Mouse (Mus musculus) myocyte (in vitro differentiated cells): Measurements from ENCODE around the gene Zdhhc8. TPM values are rescaled to one million over a fixed set of nuclear protein-coding genes. Genes with fewer than 3 reads are reported as not detected.

Source experiments
- H3K27me3 ChIP-seq: one replicate; pipeline ENCODE4 v1.6.1; 2011; ENCODE audit not compliant: control insufficient read depth, insufficient read depth, insufficient read length
- H3K36me3 ChIP-seq: one replicate; pipeline ENCODE4 v1.6.1; 2011; ENCODE audit not compliant: control insufficient read depth, insufficient read depth
- H3K4me2 ChIP-seq: one replicate; pipeline ENCODE4 v1.6.1; 2011; ENCODE audit warnings: low read depth, control low read depth
- H3K4me3 ChIP-seq: one replicate; pipeline ENCODE4 v1.5.1; 2011; ENCODE audit warnings: mild to moderate bottlenecking, control low read depth, moderate library complexity
- H3K79me2 ChIP-seq: one replicate; pipeline ENCODE4 v1.6.1; 2011; ENCODE audit not compliant: control insufficient read depth, insufficient read depth
- H3ac ChIP-seq: one replicate; pipeline ENCODE4 v1.6.1; 2011; ENCODE audit not compliant: control insufficient read depth, insufficient read length
- CEBPB ChIP-seq: IDR thresholded peaks from 2 replicates; pipeline ENCODE4 v1.6.1; 2011; ENCODE audit warnings: mild to moderate bottlenecking, moderate library complexity; ENCODE audit not compliant: poor library complexity, insufficient read depth, severe bottlenecking
- E2F4 ChIP-seq: IDR thresholded peaks from one replicate; pipeline ENCODE4 v1.6.1; 2011; ENCODE audit warnings: mild to moderate bottlenecking, control low read depth, moderate library complexity; ENCODE audit not compliant: insufficient read depth
- MAX ChIP-seq: IDR thresholded peaks from one replicate; pipeline ENCODE4 v1.6.1; 2011; ENCODE audit warnings: low read depth, mild to moderate bottlenecking, control low read depth
- MYOD1 ChIP-seq, 3 experiments: IDR thresholded peaks; one replicate each; pipeline ENCODE4 v1.6.1; 2011; ENCODE audit warnings: control low read depth in 2 of 3, low read depth in 2 of 3, mild to moderate bottlenecking in 2 of 3, moderate library complexity in 1 of 3; ENCODE audit not compliant: insufficient read length in 2 of 3, control insufficient read depth in 1 of 3
- MYOG ChIP-seq, 3 experiments: IDR thresholded peaks; one replicate each; pipeline ENCODE4 v1.6.1; 2011; ENCODE audit warnings: control low read depth in 2 of 3, low read depth in 2 of 3, mild to moderate bottlenecking in 2 of 3; ENCODE audit not compliant: insufficient read length in 2 of 3, control insufficient read depth in 1 of 3, insufficient read depth in 1 of 3
- POLR2A ChIP-seq: IDR thresholded peaks from one replicate; pipeline ENCODE4 v1.6.1; 2011; ENCODE audit warnings: low read depth, mild to moderate bottlenecking, control low read depth, moderate library complexity; ENCODE audit not compliant: insufficient read length
- POLR2AphosphoS2 ChIP-seq: IDR thresholded peaks from one replicate; pipeline ENCODE4 v1.6.1; 2011; ENCODE audit warnings: low read depth, control low read depth; ENCODE audit not compliant: insufficient read length
- REST ChIP-seq: IDR thresholded peaks from one replicate; pipeline ENCODE4 v1.6.1; 2011; ENCODE audit warnings: mild to moderate bottlenecking, control low read depth, moderate library complexity; ENCODE audit not compliant: insufficient read depth, insufficient read length
- SRF ChIP-seq: IDR thresholded peaks from one replicate; pipeline ENCODE4 v1.6.1; 2011; ENCODE audit warnings: low read depth; ENCODE audit not compliant: control insufficient read depth, insufficient read length
- TCF12 ChIP-seq: IDR thresholded peaks from one replicate; pipeline ENCODE4 v1.6.1; 2011; ENCODE audit warnings: mild to moderate bottlenecking, control low read depth; ENCODE audit not compliant: poor library complexity, insufficient read depth, severe bottlenecking
- TCF3 ChIP-seq: IDR thresholded peaks from one replicate; pipeline ENCODE4 v1.6.1; 2011; ENCODE audit warnings: low read depth, control low read depth; ENCODE audit not compliant: insufficient read length
- USF1 ChIP-seq: IDR thresholded peaks from one replicate; pipeline ENCODE4 v1.6.1; 2011; ENCODE audit warnings: low read depth, mild to moderate bottlenecking, control low read depth, moderate library complexity
- polyA plus RNA-seq: library from polyadenylated mRNA; unstranded; fragments of >200 nt; fragmentation: generic; extraction: Trizol; gene quantifications from one replicate; pipeline ENCODE4 v1.2.1, GENCODE M21; 2012; ENCODE audit warnings: missing spikeins

Zdhhc8 gene
- polyA plus RNA-seq, 1 experiment: 26.1 TPM

- no peak overlapping the region for H3ac ChIP-seq
- no peak overlapping the region for H3K4me3 ChIP-seq
- no peaks in the 10 kb centered on the region for H3K79me2 ChIP-seq
- H3K36me3 ChIP-seq: no peaks in the 10 kb centered on the region
- H3K4me2 ChIP-seq: no peak overlapping the region
- H3K27me3 ChIP-seq: peaks cover 41% of the 10 kb centered on the region
- TF ChIP-seq TCF3: no peak
- no peak for TF ChIP-seq POLR2AphosphoS2
- TF ChIP-seq USF1: no peak
- no peak for TF ChIP-seq E2F4
- no peak for TF ChIP-seq SRF
- no peak for TF ChIP-seq CEBPB
- TF ChIP-seq TCF12: no peak
- TF ChIP-seq MYOD1 (IDR thresholded peaks at IDR 0.05; ENCODE audit: control insufficient read depth in 1 of 3, insufficient read length in 2 of 3, low read depth in 2 of 3): no peak
- TF ChIP-seq POLR2A: no peak
- no peak for TF ChIP-seq MYOG (IDR thresholded peaks at IDR 0.05; ENCODE audit: control insufficient read depth in 1 of 3, insufficient read depth in 1 of 3, insufficient read length in 2 of 3, low read depth in 2 of 3)
- TF ChIP-seq REST: no peak
- TF ChIP-seq MAX: no peak
These were observed 23.3 kb downstream of the Zdhhc8 start for GRCm38 (mm10) chr16:18211417-18212171.

DNA sequence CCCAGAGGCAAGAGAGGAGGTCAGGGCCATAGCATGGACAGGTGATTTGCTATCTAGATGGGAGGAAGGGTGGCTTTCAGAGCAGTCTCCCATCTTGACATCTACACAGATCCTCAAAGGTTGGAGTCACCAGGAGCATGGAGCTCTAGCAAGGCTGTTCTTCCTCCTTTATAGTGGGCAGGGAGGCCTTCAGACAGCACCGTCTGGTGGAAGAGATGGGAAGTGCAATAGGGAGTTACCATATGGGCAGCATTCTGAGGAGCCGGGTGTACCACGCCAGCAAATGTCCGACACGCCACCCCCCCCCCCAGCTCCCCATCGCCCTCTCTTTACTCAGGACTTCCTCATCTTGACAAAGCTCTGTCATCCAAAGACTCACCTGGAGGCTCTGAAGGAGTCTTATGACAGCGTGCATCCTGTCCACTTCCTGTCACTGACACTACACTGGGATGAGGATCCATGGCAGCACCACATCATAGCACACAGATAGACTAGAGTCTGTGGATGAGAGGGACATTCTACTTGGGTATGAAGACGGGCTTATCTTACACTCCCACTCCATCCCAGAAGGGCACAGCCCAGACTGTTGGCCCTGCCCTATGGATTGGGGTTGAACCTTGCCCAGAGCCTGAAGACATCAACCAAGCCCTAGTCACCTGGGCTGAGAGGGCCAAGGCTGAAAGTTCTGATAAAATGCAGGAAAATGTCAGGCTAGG is 24.1 kb downstream of the Zdhhc8 start:
- peaks cover 46% of the 10 kb centered on the region for H3K27me3 ChIP-seq
- H3K79me2 ChIP-seq: no peaks in the 10 kb centered on the region
- H3K36me3 ChIP-seq: no peaks in the 10 kb centered on the region
- no peak for TF ChIP-seq TCF12
- no peak for TF ChIP-seq E2F4
- no peak for TF ChIP-seq POLR2AphosphoS2
- TF ChIP-seq POLR2A: no peak
- TF ChIP-seq MYOD1 (IDR thresholded peaks at IDR 0.05; ENCODE audit: control insufficient read depth in 1 of 3, insufficient read length in 2 of 3, low read depth in 2 of 3): no peak
- no peak for TF ChIP-seq CEBPB
- no peak for TF ChIP-seq MAX
- no peak for TF ChIP-seq MYOG (IDR thresholded peaks at IDR 0.05; ENCODE audit: control insufficient read depth in 1 of 3, insufficient read depth in 1 of 3, insufficient read length in 2 of 3, low read depth in 2 of 3)
- no peak for TF ChIP-seq SRF
- TF ChIP-seq REST: no peak
- TF ChIP-seq USF1: no peak
- no peak for TF ChIP-seq TCF3
- no peak overlapping the region for H3K4me3 ChIP-seq
- H3K4me2 ChIP-seq: no peak overlapping the region
- H3ac ChIP-seq: no peak overlapping the region

- no peaks in the 10 kb centered on the region for H3K36me3 ChIP-seq
- no peak overlapping the region for H3K4me2 ChIP-seq
- H3ac ChIP-seq: no peak overlapping the region
- H3K4me3 ChIP-seq: no peak overlapping the region
- TF ChIP-seq REST: no peak
- TF ChIP-seq E2F4: no peak
- TF ChIP-seq POLR2A: no peak
- no peak for TF ChIP-seq USF1
- no peak for TF ChIP-seq CEBPB
- no peak for TF ChIP-seq POLR2AphosphoS2
- no peak for TF ChIP-seq MAX
- TF ChIP-seq MYOD1 (IDR thresholded peaks at IDR 0.05; ENCODE audit: control insufficient read depth in 1 of 3, insufficient read length in 2 of 3, low read depth in 2 of 3): no peak
- TF ChIP-seq SRF: no peak
- no peak for TF ChIP-seq TCF3
- no peak for TF ChIP-seq MYOG (IDR thresholded peaks at IDR 0.05; ENCODE audit: control insufficient read depth in 1 of 3, insufficient read depth in 1 of 3, insufficient read length in 2 of 3, low read depth in 2 of 3)
- TF ChIP-seq TCF12: no peak
- peaks cover 30% of the 10 kb centered on the region for H3K27me3 ChIP-seq
- H3K79me2 ChIP-seq: no peaks in the 10 kb centered on the region
These were observed 31.4 kb downstream of the Zdhhc8 start for GRCm38 (mm10) chr16:18203430-18204091.

GRCm38 (mm10) chr16:18202061-18202460 is 32.9 kb downstream of the Zdhhc8 start:
- no peak for TF ChIP-seq MYOD1 (IDR thresholded peaks at IDR 0.05; ENCODE audit: control insufficient read depth in 1 of 3, insufficient read length in 2 of 3, low read depth in 2 of 3)
- Histone ChIP-seq H3K4me2 (no peak overlapping the region), H3K4me3 (no peak overlapping the region)

More at GRCm38 (mm10) chr16:18202061-18202460, 32.9 kb downstream of the Zdhhc8 start:
- no peaks in the 10 kb centered on the region for H3K36me3 ChIP-seq
- no peak overlapping the region for H3ac ChIP-seq
- peaks cover 16% of the 10 kb centered on the region for H3K27me3 ChIP-seq
- H3K79me2 ChIP-seq: no peaks in the 10 kb centered on the region
